Mouse (Mus musculus): ENCODE measurements around the gene Dhx32.

GRCm38 (mm10) chr7:133781583-133781982 lies 943 bp downstream of the Dhx32 start:
- no peak for TF ChIP-seq POLR2A (IDR thresholded peaks at IDR 0.05; ENCODE audit: insufficient read depth, low read depth, low read length)
- TF ChIP-seq CTCF (IDR thresholded peaks at IDR 0.05), result no peak
